Mouse (Mus musculus): Measurements from ENCODE around the gene Atxn2. TPM values are rescaled to one million over a fixed set of nuclear protein-coding genes. Genes with fewer than 3 reads are reported as not detected.

The Atxn2 gene
- polyA plus RNA-seq, 1 experiment: 71.9 TPM

GRCm38 (mm10) chr5:121778485-121779119 is 67.5 kb downstream of the Atxn2 start:
- 94% methylated on average over 7 of the region's 7 CpGs for WGBS
- no peak overlapping the region for H3K4me3 ChIP-seq (ENCODE audit: extremely low read depth, insufficient read depth, insufficient read length)

GRCm38 (mm10) chr5:121780180-121780579 is 69.0 kb downstream of the Atxn2 start:
- Histone ChIP-seq H3K4me3 (ENCODE audit: extremely low read depth, insufficient read depth, insufficient read length) (no peak overlapping the region), H3K36me3 (ENCODE audit: control insufficient read depth, insufficient read depth, low read length) (peaks cover 17% of the 10 kb centered on the region)
- no peak for DNase-seq (ENCODE audit: low read depth in 1 of 2, low spot score in 2 of 2)

More at GRCm38 (mm10) chr5:121778485-121779119, 67.5 kb downstream of the Atxn2 start:
- Histone ChIP-seq H3K27me3 (ENCODE audit: control insufficient read depth, insufficient read depth, low read length) (no peaks in the 10 kb centered on the region), H3K27ac (ENCODE audit: insufficient read depth, low read length) (no peak overlapping the region), H3K4me1 (ENCODE audit: control insufficient read depth, insufficient read depth, insufficient read length) (no peaks in the 10 kb centered on the region), H3K36me3 (ENCODE audit: control insufficient read depth, insufficient read depth, low read length) (peaks cover 16% of the 10 kb centered on the region)
- DNase-seq (ENCODE audit: low read depth in 1 of 2, low spot score in 2 of 2): no peak
- TF ChIP-seq CTCF (IDR thresholded peaks at IDR 0.05; ENCODE audit: extremely low read depth, insufficient read depth, insufficient read length, insufficient replicate concordance) (no peak), POLR2A (IDR thresholded peaks at IDR 0.05; ENCODE audit: low read depth, low read length) (no peak)

GRCm38 (mm10) chr5:121782467-121782866 is 71.3 kb downstream of the Atxn2 start:
- WGBS: 73% methylated on average over 4 of the region's 4 CpGs
- TF ChIP-seq CTCF (IDR thresholded peaks at IDR 0.05; ENCODE audit: extremely low read depth, insufficient read depth, insufficient read length, insufficient replicate concordance): no peak
- TF ChIP-seq POLR2A (IDR thresholded peaks at IDR 0.05; ENCODE audit: low read depth, low read length): no peak
- Histone ChIP-seq H3K4me1 (ENCODE audit: control insufficient read depth, insufficient read depth, insufficient read length) (no peaks in the 10 kb centered on the region), H3K4me3 (ENCODE audit: extremely low read depth, insufficient read depth, insufficient read length) (no peak overlapping the region), H3K36me3 (ENCODE audit: control insufficient read depth, insufficient read depth, low read length) (peaks cover 23% of the 10 kb centered on the region), H3K27ac (ENCODE audit: insufficient read depth, low read length) (no peak overlapping the region), H3K27me3 (ENCODE audit: control insufficient read depth, insufficient read depth, low read length) (no peaks in the 10 kb centered on the region)
- DNase-seq (ENCODE audit: low read depth in 1 of 2, low spot score in 2 of 2): no peak

More at GRCm38 (mm10) chr5:121780180-121780579, 69.0 kb downstream of the Atxn2 start:
- no peak overlapping the region for H3K27ac ChIP-seq (ENCODE audit: insufficient read depth, low read length)
- H3K27me3 ChIP-seq (ENCODE audit: control insufficient read depth, insufficient read depth, low read length): no peaks in the 10 kb centered on the region
- TF ChIP-seq CTCF (IDR thresholded peaks at IDR 0.05; ENCODE audit: extremely low read depth, insufficient read depth, insufficient read length, insufficient replicate concordance) (no peak), POLR2A (IDR thresholded peaks at IDR 0.05; ENCODE audit: low read depth, low read length) (no peak)
- WGBS: 92% methylated on average over 5 of the region's 5 CpGs
- H3K4me1 ChIP-seq (ENCODE audit: control insufficient read depth, insufficient read depth, insufficient read length): no peaks in the 10 kb centered on the region

GRCm38 (mm10) chr5:121783862-121784500 is 72.8 kb downstream of the Atxn2 start:
- Histone ChIP-seq H3K36me3 (ENCODE audit: control insufficient read depth, insufficient read depth, low read length) (peaks cover 16% of the 10 kb centered on the region), H3K4me1 (ENCODE audit: control insufficient read depth, insufficient read depth, insufficient read length) (no peaks in the 10 kb centered on the region), H3K27me3 (ENCODE audit: control insufficient read depth, insufficient read depth, low read length) (no peaks in the 10 kb centered on the region), H3K4me3 (ENCODE audit: extremely low read depth, insufficient read depth, insufficient read length) (no peak overlapping the region), H3K27ac (ENCODE audit: insufficient read depth, low read length) (no peak overlapping the region)
- 87% methylated on average over 10 of the region's 10 CpGs for WGBS
- TF ChIP-seq CTCF (IDR thresholded peaks at IDR 0.05; ENCODE audit: extremely low read depth, insufficient read depth, insufficient read length, insufficient replicate concordance) (no peak), POLR2A (IDR thresholded peaks at IDR 0.05; ENCODE audit: low read depth, low read length) (no peak)
- no peak for DNase-seq (ENCODE audit: low read depth in 1 of 2, low spot score in 2 of 2)

GRCm38 (mm10) chr5:121791026-121791425 is 79.9 kb downstream of the Atxn2 start:
- no peaks in the 10 kb centered on the region for H3K4me1 ChIP-seq (ENCODE audit: control insufficient read depth, insufficient read depth, insufficient read length)
- no peaks in the 10 kb centered on the region for H3K27me3 ChIP-seq (ENCODE audit: control insufficient read depth, insufficient read depth, low read length)
- no peak overlapping the region for H3K4me3 ChIP-seq (ENCODE audit: extremely low read depth, insufficient read depth, insufficient read length)
- DNase-seq (ENCODE audit: low read depth in 1 of 2, low spot score in 2 of 2): no peak
- H3K36me3 ChIP-seq (ENCODE audit: control insufficient read depth, insufficient read depth, low read length): peaks cover 9% of the 10 kb centered on the region
- H3K27ac ChIP-seq (ENCODE audit: insufficient read depth, low read length): no peak overlapping the region
- TF ChIP-seq CTCF (IDR thresholded peaks at IDR 0.05; ENCODE audit: extremely low read depth, insufficient read depth, insufficient read length, insufficient replicate concordance) (no peak), POLR2A (IDR thresholded peaks at IDR 0.05; ENCODE audit: low read depth, low read length) (no peak)
- WGBS: 81% methylated on average over 5 of the region's 5 CpGs

- Histone ChIP-seq H3K27ac (ENCODE audit: insufficient read depth, low read length) (no peak overlapping the region), H3K4me3 (ENCODE audit: extremely low read depth, insufficient read depth, insufficient read length) (no peak overlapping the region), H3K4me1 (ENCODE audit: control insufficient read depth, insufficient read depth, insufficient read length) (no peaks in the 10 kb centered on the region), H3K36me3 (ENCODE audit: control insufficient read depth, insufficient read depth, low read length) (peaks cover 15% of the 10 kb centered on the region), H3K27me3 (ENCODE audit: control insufficient read depth, insufficient read depth, low read length) (no peaks in the 10 kb centered on the region)
- peak in 1 of 2 experiments; percentile 49 for DNase-seq (ENCODE audit: low read depth in 1 of 2, low spot score in 2 of 2)
- TF ChIP-seq CTCF (IDR thresholded peaks at IDR 0.05; ENCODE audit: extremely low read depth, insufficient read depth, insufficient read length, insufficient replicate concordance): no peak
- TF ChIP-seq POLR2A (IDR thresholded peaks at IDR 0.05; ENCODE audit: low read depth, low read length): no peak
- 67% methylated on average over 3 of the region's 3 CpGs for WGBS
These were observed 84.7 kb downstream of the Atxn2 start for GRCm38 (mm10) chr5:121795800-121796199.

GRCm38 (mm10) chr5:121798447-121798846 is 87.3 kb downstream of the Atxn2 start:
- Histone ChIP-seq H3K27ac (ENCODE audit: insufficient read depth, low read length) (no peak overlapping the region), H3K4me1 (ENCODE audit: control insufficient read depth, insufficient read depth, insufficient read length) (no peaks in the 10 kb centered on the region), H3K27me3 (ENCODE audit: control insufficient read depth, insufficient read depth, low read length) (no peaks in the 10 kb centered on the region), H3K4me3 (ENCODE audit: extremely low read depth, insufficient read depth, insufficient read length) (no peak overlapping the region), H3K36me3 (ENCODE audit: control insufficient read depth, insufficient read depth, low read length) (peaks cover 20% of the 10 kb centered on the region)
- WGBS: 96% methylated on average over 2 of the region's 2 CpGs
- no peak for DNase-seq (ENCODE audit: low read depth in 1 of 2, low spot score in 2 of 2)
- TF ChIP-seq CTCF (IDR thresholded peaks at IDR 0.05; ENCODE audit: extremely low read depth, insufficient read depth, insufficient read length, insufficient replicate concordance) (no peak), POLR2A (IDR thresholded peaks at IDR 0.05; ENCODE audit: low read depth, low read length) (no peak)
